Mouse (Mus musculus) C2C12 (cell line): ENCODE results near the gene Nacc2.

Experiments used
- CEBPB ChIP-seq: IDR thresholded peaks from one replicate; pipeline ENCODE4 v1.6.1; 2011; ENCODE audit warnings: low read depth, mild to moderate bottlenecking, control low read depth, moderate library complexity
- CTCF ChIP-seq: IDR thresholded peaks from one replicate; pipeline ENCODE4 v1.5.1; 2011; ENCODE audit not compliant: control insufficient read depth, insufficient read depth, insufficient read length
- MAX ChIP-seq: IDR thresholded peaks from one replicate; pipeline ENCODE4 v1.6.1; 2011; ENCODE audit warnings: mild to moderate bottlenecking, control low read depth
- MYOG ChIP-seq: IDR thresholded peaks from one replicate; pipeline ENCODE4 v1.6.1; 2011; ENCODE audit not compliant: control insufficient read depth, insufficient read length; ENCODE audit errors: extremely low read depth
- USF1 ChIP-seq: IDR thresholded peaks from one replicate; pipeline ENCODE4 v1.6.1; 2011; ENCODE audit warnings: low read depth, mild to moderate bottlenecking, control low read depth, moderate library complexity

DNA sequence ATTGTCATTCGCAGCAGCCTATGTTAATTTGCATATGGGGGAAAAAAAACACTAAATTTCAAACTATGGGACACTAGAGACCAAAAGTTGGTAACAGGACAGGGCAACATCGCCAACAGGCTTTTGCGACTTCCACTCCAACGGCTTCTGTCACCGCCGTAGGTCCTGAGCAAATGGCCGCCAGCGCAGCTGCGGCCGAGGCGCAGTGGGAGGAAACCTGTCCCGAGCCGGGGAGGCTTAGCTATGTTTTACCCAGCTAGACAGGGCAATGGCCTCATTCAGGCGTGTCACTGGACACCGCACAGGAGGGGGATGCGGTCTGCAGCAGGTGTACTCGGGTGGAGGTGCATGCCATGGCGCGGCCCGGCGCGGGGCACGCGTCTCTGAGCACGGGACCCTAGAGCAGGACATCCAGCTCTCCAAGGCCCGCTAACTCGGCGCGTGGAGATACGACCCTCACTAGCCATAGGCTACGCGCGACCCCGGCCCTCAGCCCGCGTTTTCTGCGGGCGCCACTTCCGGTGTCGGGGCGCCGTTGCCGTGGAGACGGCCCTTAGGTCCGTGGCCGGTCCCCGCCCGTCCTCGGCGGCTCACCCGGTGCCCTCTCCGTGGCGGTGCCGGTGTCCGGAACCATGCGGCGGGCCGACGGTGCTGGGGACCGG is 16.7 kb upstream of the Nacc2 start:
- TF ChIP-seq CTCF (no peak), MAX (no peak), USF1 (no peak), CEBPB (no peak), MYOG (no peak)
